Mouse (Mus musculus) megakaryocyte, embryonic 14.5 days (primary cell): ENCODE data around the gene Olfr910. TPM values are rescaled to one million over a fixed set of nuclear protein-coding genes. Genes with fewer than 3 reads are reported as not detected.

Source experiments
- H3K27me3 ChIP-seq: replicated peaks from 2 replicates; pipeline ENCODE3; 2012; ENCODE audit warnings: inconsistent platforms
- H3K36me3 ChIP-seq: replicated peaks from 2 replicates; pipeline ENCODE3; 2012; ENCODE audit warnings: low read length, inconsistent platforms, mixed read lengths
- H3K4me1 ChIP-seq: 2 replicates; pipeline ENCODE4 v1.6.1; 2012; ENCODE audit warnings: inconsistent platforms
- H3K4me3 ChIP-seq: replicated peaks from 2 replicates; pipeline ENCODE3; 2012; ENCODE audit warnings: moderate library complexity, mild to moderate bottlenecking, inconsistent platforms
- H3K9me3 ChIP-seq: 2 replicates; pipeline ENCODE4 v1.6.1; 2012; ENCODE audit warnings: inconsistent platforms
- FLI1 ChIP-seq: IDR thresholded peaks from 2 replicates; pipeline ENCODE4 v1.6.1; 2012; ENCODE audit warnings: low read length, inconsistent platforms, mixed read lengths
- GATA1 ChIP-seq: IDR thresholded peaks from 3 replicates; pipeline ENCODE4 v1.6.1; 2012; ENCODE audit warnings: mixed read lengths, low read length, inconsistent platforms, borderline replicate concordance
- polyA plus RNA-seq: library from polyadenylated mRNA; stranded (reverse); fragments of >175 nt; gene quantifications from 2 replicates; pipeline ENCODE4 v1.2.3, GENCODE M21; 2012; ENCODE audit warnings: low replicate concordance; ENCODE audit not compliant: insufficient read depth

Olfr910 gene
- not detected in 2 replicates for polyA plus RNA-seq

DNA sequence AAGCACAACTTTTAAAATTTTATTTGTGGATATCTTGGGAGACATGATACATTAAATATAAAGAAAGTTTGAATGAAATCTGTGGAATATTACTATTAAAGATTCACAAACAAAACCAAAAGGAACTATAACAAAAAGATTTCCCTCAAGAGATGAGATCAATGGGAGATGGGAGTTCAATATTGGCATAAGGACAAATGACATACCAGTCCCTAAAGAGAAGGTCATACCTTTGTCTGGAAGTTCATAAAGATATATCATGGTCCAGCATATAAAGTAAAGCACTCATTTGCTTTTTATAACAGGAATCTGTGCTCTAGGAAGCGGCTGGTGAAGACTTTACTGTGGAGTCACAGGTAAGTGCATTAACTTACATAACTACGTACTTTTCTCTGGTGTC, at the start of gene Olfr910:
TSS of gene Olfr910 (plus strand) at position 301 of the 400 bp plus-strand sequence.
- Histone ChIP-seq H3K4me1 (no peaks in the 10 kb centered on the region), H3K27me3 (no peaks in the 10 kb centered on the region), H3K36me3 (no peaks in the 10 kb centered on the region), H3K9me3 (no peaks in the 10 kb centered on the region), H3K4me3 (no peak within 1 kb of the TSS)
- TF ChIP-seq FLI1, result no peak
- TF ChIP-seq GATA1, result no peak

DNA sequence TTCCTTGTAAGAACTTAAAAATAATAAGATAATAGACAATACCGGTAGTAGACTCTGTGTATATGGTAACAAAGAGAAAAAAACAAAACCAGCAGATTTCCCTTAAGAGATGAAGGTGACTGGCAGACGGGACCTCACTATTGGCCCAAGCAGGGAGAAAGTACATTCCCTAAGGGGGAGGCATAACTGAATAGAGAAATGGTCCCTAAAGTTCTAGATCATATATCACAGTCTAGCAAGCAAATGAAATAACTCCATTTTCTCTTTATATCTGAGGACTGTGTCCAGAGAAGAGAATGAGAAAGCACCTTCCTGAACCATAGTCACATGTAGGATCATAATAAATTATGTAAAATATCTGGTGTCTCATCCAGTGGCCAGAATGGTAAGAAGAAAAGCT, 42.1 kb upstream of the Olfr910 start, which contains the start of gene Olfr907:
TSS of gene Olfr907 (plus strand) at position 301 of the 400 bp plus-strand sequence.
- TF ChIP-seq GATA1 (no peak), FLI1 (no peak)
- Histone ChIP-seq H3K36me3 (no peaks in the 10 kb centered on the region), H3K4me3 (no peak within 1 kb of the TSS), H3K9me3 (no peaks in the 10 kb centered on the region), H3K27me3 (no peaks in the 10 kb centered on the region), H3K4me1 (no peaks in the 10 kb centered on the region)

DNA sequence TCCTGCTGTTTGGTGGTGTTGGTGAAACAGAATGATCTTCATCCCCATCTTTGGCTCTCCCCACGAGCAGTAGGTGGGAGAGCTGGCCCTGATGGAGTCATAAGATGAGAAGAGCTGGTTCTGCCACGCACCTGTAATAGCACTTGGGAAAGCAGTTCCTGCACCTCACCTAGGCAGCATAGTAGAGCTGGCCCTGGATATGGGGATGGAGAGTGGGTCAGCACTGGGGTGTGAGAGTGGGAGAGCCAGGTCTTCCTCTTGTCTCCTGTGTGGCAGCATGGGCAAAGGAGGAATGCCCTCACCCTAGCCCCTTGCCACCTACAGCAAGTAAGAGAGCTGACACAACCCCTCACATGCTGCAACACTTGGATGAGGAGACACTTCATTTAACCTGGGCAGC, 25.3 kb upstream of the Olfr910 start:
- no peaks in the 10 kb centered on the region for H3K36me3 ChIP-seq
- no peak overlapping the region for H3K4me3 ChIP-seq
- no peak for TF ChIP-seq FLI1
- TF ChIP-seq GATA1, result no peak
- no peaks in the 10 kb centered on the region for H3K4me1 ChIP-seq
- H3K9me3 ChIP-seq, result peaks cover 15% of the 10 kb centered on the region
- no peaks in the 10 kb centered on the region for H3K27me3 ChIP-seq

DNA sequence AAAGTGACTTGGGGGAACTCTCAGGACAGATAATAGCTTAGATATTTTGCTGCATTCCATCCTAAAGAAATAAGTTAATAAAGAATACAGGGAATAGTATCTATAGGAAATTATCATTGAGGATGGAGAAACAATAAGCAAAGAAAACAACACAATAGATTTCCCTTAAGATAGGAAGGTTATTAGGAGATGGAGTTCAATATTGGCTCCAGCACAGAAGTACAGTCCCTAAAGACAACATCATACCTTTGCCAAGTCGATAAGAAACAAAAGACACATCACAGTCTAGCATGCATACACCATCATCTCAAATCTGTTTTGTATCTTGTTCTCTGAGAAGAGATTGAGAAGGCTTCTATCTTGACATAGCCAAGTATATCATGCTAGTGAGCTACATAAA, 16.4 kb upstream of the Olfr910 start, which contains the start of gene Olfr911-ps1:
TSS of gene Olfr911-ps1 (plus strand) at position 301 of the 400 bp plus-strand sequence.
- no peak for TF ChIP-seq FLI1
- H3K4me3 ChIP-seq, result no peak within 1 kb of the TSS
- H3K36me3 ChIP-seq, result no peaks in the 10 kb centered on the region
- H3K27me3 ChIP-seq, result no peaks in the 10 kb centered on the region
- no peaks in the 10 kb centered on the region for H3K9me3 ChIP-seq
- H3K4me1 ChIP-seq, result no peaks in the 10 kb centered on the region

GRCm38 (mm10) chr9:38579878-38580277, 42.2 kb downstream of the Olfr910 start, which contains the start of gene Olfr912:
TSS of gene Olfr912 (plus strand) at chr9:38580178.
- Histone ChIP-seq H3K9me3 (no peaks in the 10 kb centered on the region), H3K4me1 (no peaks in the 10 kb centered on the region), H3K36me3 (no peaks in the 10 kb centered on the region), H3K27me3 (no peaks in the 10 kb centered on the region), H3K4me3 (no peak within 1 kb of the TSS)
- TF ChIP-seq FLI1, result no peak
- TF ChIP-seq GATA1, result no peak

Other genes starting within 250 kb of the Olfr910 start
- gene Olfr896-ps1, start 246.7 kb upstream of the Olfr910 start, polyA plus RNA-seq, result not detected in 2 replicates
- gene Olfr25, start 208.8 kb upstream of the Olfr910 start, polyA plus RNA-seq, result not detected in 2 replicates
- not detected in 2 replicates for gene Olfr898, start 189.4 kb upstream of the Olfr910 start, polyA plus RNA-seq
- gene Olfr250, start 171.0 kb upstream of the Olfr910 start, polyA plus RNA-seq, result not detected in 2 replicates
- gene Olfr251, start 160.8 kb upstream of the Olfr910 start, polyA plus RNA-seq, result not detected in 2 replicates
- not detected in 2 replicates for gene Olfr147, start 136.2 kb upstream of the Olfr910 start, polyA plus RNA-seq
- not detected in 2 replicates for gene Olfr901, start 108.4 kb upstream of the Olfr910 start, polyA plus RNA-seq
- not detected in 2 replicates for gene Olfr902, start 90.2 kb upstream of the Olfr910 start, polyA plus RNA-seq
- not detected in 2 replicates for gene Olfr904, start 74.7 kb upstream of the Olfr910 start, polyA plus RNA-seq
- gene Olfr905, start 66.7 kb upstream of the Olfr910 start, polyA plus RNA-seq, result not detected in 2 replicates
- gene Olfr906, start 50.8 kb upstream of the Olfr910 start, polyA plus RNA-seq, result not detected in 2 replicates
- gene Olfr907, start 42.0 kb upstream of the Olfr910 start, polyA plus RNA-seq, result not detected in 2 replicates
- gene Olfr911-ps1, start 16.3 kb upstream of the Olfr910 start, polyA plus RNA-seq, result not detected in 2 replicates
- gene Olfr912, start 42.3 kb downstream of the Olfr910 start, polyA plus RNA-seq, result not detected in 2 replicates
- gene Olfr913, start 54.9 kb downstream of the Olfr910 start, polyA plus RNA-seq, result not detected in 2 replicates
- not detected in 2 replicates for gene Olfr914, start 67.3 kb downstream of the Olfr910 start, polyA plus RNA-seq
- 0.02 TPM in 1 of 2 replicates, not detected in the other for gene Olfr916, start 122.0 kb downstream of the Olfr910 start, polyA plus RNA-seq
- not detected in 2 replicates for gene Olfr917, start 128.0 kb downstream of the Olfr910 start, polyA plus RNA-seq
- gene Olfr918, start 136.8 kb downstream of the Olfr910 start, polyA plus RNA-seq, result not detected in 2 replicates
- gene Olfr919, start 165.8 kb downstream of the Olfr910 start, polyA plus RNA-seq, result not detected in 2 replicates
- 0.40 TPM in 1 of 2 replicates, not detected in the other for gene Vwa5a, start 180.4 kb downstream of the Olfr910 start, polyA plus RNA-seq
- not detected in 2 replicates for gene Olfr920, start 214.4 kb downstream of the Olfr910 start, polyA plus RNA-seq
- gene Olfr921, start 235.2 kb downstream of the Olfr910 start, polyA plus RNA-seq, result not detected in 2 replicates